Comparison of ENCODE assay signal across 10 mouse cellular contexts in genomic region chr13:54556796-54557195, GRCm38 (mm10). TPM values are rescaled to one million over a fixed set of nuclear protein-coding genes. Genes with fewer than 3 reads are reported as not detected.
DNase-seq lines count a peak whose midpoint lies in the region; ATAC-seq and TF ChIP-seq lines count a peak whose summit lies in the region.
"Had no signal": no experiment of that assay in that cellular context is flagged by ENCODE, and none has a peak within 500 bp of the region (broad histone marks: within the 10 kb centered on the region; RNA-seq: fewer than 3 reads in every experiment).

No protein-coding gene starts in this region.

- peaks cover 84% of the 10 kb centered on the region for H3K36me3 ChIP-seq in hindbrain, postnatal 0 days (ENCODE audit: insufficient read depth, low read length)
- H3K36me3 ChIP-seq in hindbrain, embryonic 14.5 days (replicated peaks; ENCODE audit: control insufficient read depth, insufficient read depth), result peaks cover 98% of the 10 kb centered on the region
- peaks cover 52% of the 10 kb centered on the region for H3K36me3 ChIP-seq in midbrain, embryonic 16.5 days (ENCODE audit: control insufficient read depth, insufficient read depth, low read length)

- DNase-seq in hindbrain, postnatal 0 days (ENCODE audit: low spot score), result peak; percentile 43
- no peak for DNase-seq in hindbrain, embryonic 14.5 days (ENCODE audit: low spot score)
- DNase-seq in brain, adult 2 months (ENCODE audit: low read depth, low spot score), result peak; percentile 98
- DNase-seq in cerebellum, adult 11-12 months, result peak; percentile 97
- peak; percentile 58 for DNase-seq in gonadal fat pad, adult 2 months (ENCODE audit: low read depth)
- no peak for DNase-seq in neural tube, embryonic 10.5 days (ENCODE audit: extremely low spot score, low spot score)
- DNase-seq: retina, postnatal 1 day had no signal

- H3K27ac ChIP-seq in hindbrain, postnatal 0 days, result no peak overlapping the region
- no peak overlapping the region for H3K27ac ChIP-seq in hindbrain, embryonic 14.5 days
- no peak overlapping the region for H3K27ac ChIP-seq in midbrain, embryonic 16.5 days (ENCODE audit: low read length)
- H3K27ac ChIP-seq: liver, embryonic 15.5 days had no signal

- H3K27me3 ChIP-seq in hindbrain, postnatal 0 days (ENCODE audit: insufficient read depth, low read length), result no peaks in the 10 kb centered on the region
- H3K27me3 ChIP-seq in hindbrain, embryonic 14.5 days (ENCODE audit: control insufficient read depth, insufficient read depth, low read length), result no peaks in the 10 kb centered on the region
- no peaks in the 10 kb centered on the region for H3K27me3 ChIP-seq in midbrain, embryonic 16.5 days (ENCODE audit: control insufficient read depth, insufficient read depth, low read depth, low read length)
- H3K27me3 ChIP-seq: liver, embryonic 15.5 days had no signal

- WGBS in hindbrain, postnatal 0 days, result 72% methylated on average over 3 of the region's 3 CpGs
- 88% methylated on average over 3 of the region's 3 CpGs for WGBS in hindbrain, embryonic 14.5 days
- WGBS in midbrain, embryonic 16.5 days, result 87% methylated on average over 3 of the region's 3 CpGs

- no peak for TF ChIP-seq CTCF in hindbrain, postnatal 0 days (IDR thresholded peaks at IDR 0.05; ENCODE audit: low read depth)

- H3K4me3 ChIP-seq in hindbrain, postnatal 0 days (ENCODE audit: low read length), result no peak overlapping the region
- no peak overlapping the region for H3K4me3 ChIP-seq in hindbrain, embryonic 14.5 days (replicated peaks; ENCODE audit: low read length)
- no peak overlapping the region for H3K4me3 ChIP-seq in midbrain, embryonic 16.5 days (ENCODE audit: low read depth, low read length)
- H3K4me3 ChIP-seq: liver, embryonic 15.5 days had no signal

- H3K4me1 ChIP-seq in hindbrain, postnatal 0 days (ENCODE audit: insufficient read depth, low read length), result no peaks in the 10 kb centered on the region
- no peaks in the 10 kb centered on the region for H3K4me1 ChIP-seq in hindbrain, embryonic 14.5 days (replicated peaks; ENCODE audit: control insufficient read depth, insufficient read depth, low read length)
- no peaks in the 10 kb centered on the region for H3K4me1 ChIP-seq in midbrain, embryonic 16.5 days (ENCODE audit: control insufficient read depth, insufficient read depth, low read length)
- H3K4me1 ChIP-seq: liver, embryonic 15.5 days had no signal

- no peak overlapping the region for H3K4me2 ChIP-seq in hindbrain, postnatal 0 days (ENCODE audit: low read depth, low read length)
- no peak overlapping the region for H3K4me2 ChIP-seq in hindbrain, embryonic 14.5 days (replicated peaks)
- H3K4me2 ChIP-seq in midbrain, embryonic 16.5 days (ENCODE audit: low read length), result no peak overlapping the region
- H3K4me2 ChIP-seq: liver, embryonic 15.5 days had no signal

- 0 out of 2 replicates have a peak, but pooled peaks have one; percentile 29 for ATAC-seq in hindbrain, postnatal 0 days
- ATAC-seq in hindbrain, embryonic 14.5 days (ENCODE audit: low FRiP score), result no peak
- ATAC-seq in midbrain, embryonic 16.5 days, result no peak
- ATAC-seq: intestine, embryonic 16.5 days had no signal

- H3K9ac ChIP-seq in hindbrain, postnatal 0 days (replicated peaks; ENCODE audit: low read length), result no peak overlapping the region
- H3K9ac ChIP-seq in hindbrain, embryonic 14.5 days, result no peak overlapping the region
- H3K9ac ChIP-seq in midbrain, embryonic 16.5 days (ENCODE audit: low read depth, low read length), result no peak overlapping the region
- H3K9ac ChIP-seq: liver, embryonic 15.5 days had no signal

- no peaks in the 10 kb centered on the region for H3K9me3 ChIP-seq in hindbrain, postnatal 0 days (ENCODE audit: low read length)
- H3K9me3 ChIP-seq in hindbrain, embryonic 14.5 days (ENCODE audit: control insufficient read depth, low read length), result no peaks in the 10 kb centered on the region
- H3K9me3 ChIP-seq in midbrain, embryonic 16.5 days (replicated peaks; ENCODE audit: control insufficient read depth, low read length, poor library complexity, severe bottlenecking), result no peaks in the 10 kb centered on the region
- H3K9me3 ChIP-seq: liver, embryonic 15.5 days had no signal

RNA-seq across cellular contexts. Expression of gene 4833439L19Rik, which starts 8.4 kb away (rescaled TPM):
- total RNA-seq in hindbrain, postnatal 0 days (2014; rRNA removed), result 248 and 278 TPM in 2 replicates
- 221 and 231 TPM in 2 replicates for polyA plus RNA-seq in hindbrain, postnatal 0 days (2015; fragmentation: Nextera tagmentation; extraction: Ambion mirVana)
- polyA plus RNA-seq in hindbrain, embryonic 14.5 days (2014; fragmentation: Nextera tagmentation; extraction: Ambion mirVana), result 237 and 263 TPM in 2 replicates
- 151 and 158 TPM in 2 replicates for polyA plus RNA-seq in gonadal fat pad, adult 2 months (2012; rRNA removed)
- 271 and 272 TPM in 2 replicates for polyA plus RNA-seq in midbrain, embryonic 16.5 days (2015; fragmentation: Nextera tagmentation; extraction: Ambion mirVana)

RNA-seq across cellular contexts. Expression of gene Arl10, which starts 18.0 kb away (rescaled TPM):
- total RNA-seq in hindbrain, postnatal 0 days (2014; rRNA removed), result 159 and 240 TPM in 2 replicates
- polyA plus RNA-seq in hindbrain, postnatal 0 days (2015; fragmentation: Nextera tagmentation; extraction: Ambion mirVana), result 66.3 and 69.7 TPM in 2 replicates
- 83.0 and 88.8 TPM in 2 replicates for polyA plus RNA-seq in hindbrain, embryonic 14.5 days (2014; fragmentation: Nextera tagmentation; extraction: Ambion mirVana)
- polyA plus RNA-seq in gonadal fat pad, adult 2 months (2012; rRNA removed), result 19.9 and 21.4 TPM in 2 replicates
- polyA plus RNA-seq in midbrain, embryonic 16.5 days (2015; fragmentation: Nextera tagmentation; extraction: Ambion mirVana), result 114 TPM in 2 replicates

RNA-seq across cellular contexts. Expression of gene Nop16, which starts 33.1 kb away (rescaled TPM):
- 19.7 and 24.5 TPM in 2 replicates for total RNA-seq in hindbrain, postnatal 0 days (2014; rRNA removed)
- 49.9 and 53.0 TPM in 2 replicates for polyA plus RNA-seq in hindbrain, postnatal 0 days (2015; fragmentation: Nextera tagmentation; extraction: Ambion mirVana)
- polyA plus RNA-seq in hindbrain, embryonic 14.5 days (2014; fragmentation: Nextera tagmentation; extraction: Ambion mirVana), result 42.1 and 46.7 TPM in 2 replicates
- polyA plus RNA-seq in gonadal fat pad, adult 2 months (2012; rRNA removed), result 9.0 and 10.0 TPM in 2 replicates
- 61.7 and 68.0 TPM in 2 replicates for polyA plus RNA-seq in midbrain, embryonic 16.5 days (2015; fragmentation: Nextera tagmentation; extraction: Ambion mirVana)

RNA-seq across cellular contexts. Expression of gene Higd2a, which starts 33.2 kb away (rescaled TPM):
- total RNA-seq in hindbrain, postnatal 0 days (2014; rRNA removed), result 177 and 187 TPM in 2 replicates
- polyA plus RNA-seq in hindbrain, postnatal 0 days (2015; fragmentation: Nextera tagmentation; extraction: Ambion mirVana), result 355 and 362 TPM in 2 replicates
- polyA plus RNA-seq in hindbrain, embryonic 14.5 days (2014; fragmentation: Nextera tagmentation; extraction: Ambion mirVana), result 261 and 275 TPM in 2 replicates
- 119 and 123 TPM in 2 replicates for polyA plus RNA-seq in gonadal fat pad, adult 2 months (2012; rRNA removed)
- polyA plus RNA-seq in midbrain, embryonic 16.5 days (2015; fragmentation: Nextera tagmentation; extraction: Ambion mirVana), result 225 and 240 TPM in 2 replicates

RNA-seq across cellular contexts. Expression of gene Simc1, which starts 53.2 kb away (rescaled TPM):
- total RNA-seq in hindbrain, postnatal 0 days (2014; rRNA removed), result 17.1 and 18.3 TPM in 2 replicates
- polyA plus RNA-seq in hindbrain, postnatal 0 days (2015; fragmentation: Nextera tagmentation; extraction: Ambion mirVana), result 9.3 and 9.5 TPM in 2 replicates
- polyA plus RNA-seq in hindbrain, embryonic 14.5 days (2014; fragmentation: Nextera tagmentation; extraction: Ambion mirVana), result 27.2 and 28.5 TPM in 2 replicates
- polyA plus RNA-seq in gonadal fat pad, adult 2 months (2012; rRNA removed), result 11.6 and 14.0 TPM in 2 replicates
- polyA plus RNA-seq in midbrain, embryonic 16.5 days (2015; fragmentation: Nextera tagmentation; extraction: Ambion mirVana), result 22.3 and 25.6 TPM in 2 replicates

Comparison
In these comparisons a context has a peak if more than half of its experiments do, and no peak if none do; other contexts are left out.
1. DNase-seq: peak in hindbrain, postnatal 0 days (single experiment), brain, adult 2 months (single experiment), cerebellum, adult 11-12 months (single experiment) and gonadal fat pad, adult 2 months (single experiment); none in hindbrain, embryonic 14.5 days (single experiment) and neural tube, embryonic 10.5 days (single experiment).